Mouse (Mus musculus) bone marrow macrophage, adult 2 months (primary cell): Measurements from ENCODE around the gene Tank. TPM values are rescaled to one million over a fixed set of nuclear protein-coding genes. Genes with fewer than 3 reads are reported as not detected.

ENCODE experiments used
- H3K27ac ChIP-seq: 2 replicates; pipeline ENCODE4 v1.5.1; 2012; ENCODE audit warnings: low read depth, low read length; ENCODE audit not compliant: insufficient read depth
- H3K4me1 ChIP-seq: 2 replicates; pipeline ENCODE4 v1.6.1; 2012; ENCODE audit warnings: low read length; ENCODE audit not compliant: control insufficient read depth, insufficient read depth
- H3K4me3 ChIP-seq: 2 replicates; pipeline ENCODE4 v1.5.1; 2012; ENCODE audit warnings: mild to moderate bottlenecking, low read length, moderate library complexity; ENCODE audit not compliant: insufficient read depth
- CTCF ChIP-seq: IDR thresholded peaks from 2 replicates; pipeline ENCODE4 v1.5.1; 2012; ENCODE audit warnings: low read depth, mild to moderate bottlenecking, low read length, moderate library complexity
- POLR2A ChIP-seq: IDR thresholded peaks from 2 replicates; pipeline ENCODE4 v1.6.1; 2012; ENCODE audit warnings: mild to moderate bottlenecking, low read depth, low read length, borderline replicate concordance
- polyA plus RNA-seq: library from polyadenylated mRNA; stranded (reverse); fragments of >200 nt; gene quantifications from 2 replicates; pipeline ENCODE4 v1.2.4, GENCODE M21; 2012; ENCODE audit not compliant: missing spikeins, insufficient read depth, insufficient read length

The Tank gene
- polyA plus RNA-seq, 1 experiment = 71.1 TPM

- TF ChIP-seq POLR2A (no peak), CTCF (no peak)
Measured at GRCm38 (mm10) chr2:61593871-61594304, 15.5 kb downstream of the Tank start.

GRCm38 (mm10) chr2:61599730-61600129 lies 21.3 kb downstream of the Tank start:
- Histone ChIP-seq H3K4me1 (peaks cover 25% of the 10 kb centered on the region), H3K4me3 (no peak overlapping the region), H3K27ac (no peak overlapping the region)
- no peak for TF ChIP-seq POLR2A
- no peak for TF ChIP-seq CTCF

More at GRCm38 (mm10) chr2:61593871-61594304, 15.5 kb downstream of the Tank start:
- peak overlapping the region; percentile 88 for H3K4me3 ChIP-seq
- peaks cover 20% of the 10 kb centered on the region for H3K4me1 ChIP-seq
- H3K27ac ChIP-seq = peak overlapping the region; percentile 99

GRCm38 (mm10) chr2:61603461-61603860 lies 25.1 kb downstream of the Tank start:
- no peak overlapping the region for H3K27ac ChIP-seq
- peaks cover 18% of the 10 kb centered on the region for H3K4me1 ChIP-seq
- no peak for TF ChIP-seq CTCF
- TF ChIP-seq POLR2A = no peak
- no peak overlapping the region for H3K4me3 ChIP-seq

GRCm38 (mm10) chr2:61606942-61607341 lies 28.6 kb downstream of the Tank start:
- TF ChIP-seq POLR2A = no peak
- no peak for TF ChIP-seq CTCF
- peaks cover 8% of the 10 kb centered on the region for H3K4me1 ChIP-seq

GRCm38 (mm10) chr2:61623996-61624395 lies 45.6 kb downstream of the Tank start:
- Histone ChIP-seq H3K27ac (no peak overlapping the region), H3K4me1 (no peaks in the 10 kb centered on the region), H3K4me3 (no peak overlapping the region)
- TF ChIP-seq CTCF = no peak

More at GRCm38 (mm10) chr2:61606942-61607341, 28.6 kb downstream of the Tank start:
- Histone ChIP-seq H3K27ac (no peak overlapping the region), H3K4me3 (no peak overlapping the region)

GRCm38 (mm10) chr2:61630864-61631555 lies 52.6 kb downstream of the Tank start:
- Histone ChIP-seq H3K4me3 (no peak overlapping the region), H3K27ac (peak overlapping the region; percentile 12; the same call in 1 of the 2 replicates), H3K4me1 (peaks cover 6% of the 10 kb centered on the region)
- no peak for TF ChIP-seq CTCF
- TF ChIP-seq POLR2A = no peak

- Histone ChIP-seq H3K4me1 (peaks cover 8% of the 10 kb centered on the region), H3K4me3 (no peak overlapping the region), H3K27ac (no peak overlapping the region)
- TF ChIP-seq POLR2A (no peak), CTCF (no peak)
Measured at GRCm38 (mm10) chr2:61635099-61635498, 56.7 kb downstream of the Tank start.

GRCm38 (mm10) chr2:61638182-61638581 lies 59.8 kb downstream of the Tank start:
- Histone ChIP-seq H3K27ac (no peak overlapping the region), H3K4me1 (peaks cover 6% of the 10 kb centered on the region; the same call in 1 of the 2 replicates), H3K4me3 (no peak overlapping the region)
- no peak for TF ChIP-seq CTCF
- TF ChIP-seq POLR2A = no peak

GRCm38 (mm10) chr2:61642452-61643368 lies 64.3 kb downstream of the Tank start:
- Histone ChIP-seq H3K4me3 (no peak overlapping the region), H3K4me1 (peaks cover 9% of the 10 kb centered on the region), H3K27ac (no peak overlapping the region)
- TF ChIP-seq POLR2A (no peak), CTCF (no peak)

GRCm38 (mm10) chr2:61651206-61651605 lies 72.8 kb downstream of the Tank start:
- H3K4me3 ChIP-seq = no peak overlapping the region
- TF ChIP-seq POLR2A (no peak), CTCF (no peak)

More at GRCm38 (mm10) chr2:61651206-61651605, 72.8 kb downstream of the Tank start:
- Histone ChIP-seq H3K27ac (no peak overlapping the region), H3K4me1 (no peaks in the 10 kb centered on the region)
